Mouse (Mus musculus) right cerebral cortex, postnatal 10 days (tissue): ENCODE measurements around the gene Prdm15.
A peak's percentile ranks its signal among the peaks of the same experiment; 100 is the strongest.

Experiments
- DNase-seq, 2 experiments: peaks; one replicate each; pipeline ENCODE4 v3.0.0; 2021; ENCODE audit warnings: low spot score in 2 of 2

Prdm15 gene

DNA sequence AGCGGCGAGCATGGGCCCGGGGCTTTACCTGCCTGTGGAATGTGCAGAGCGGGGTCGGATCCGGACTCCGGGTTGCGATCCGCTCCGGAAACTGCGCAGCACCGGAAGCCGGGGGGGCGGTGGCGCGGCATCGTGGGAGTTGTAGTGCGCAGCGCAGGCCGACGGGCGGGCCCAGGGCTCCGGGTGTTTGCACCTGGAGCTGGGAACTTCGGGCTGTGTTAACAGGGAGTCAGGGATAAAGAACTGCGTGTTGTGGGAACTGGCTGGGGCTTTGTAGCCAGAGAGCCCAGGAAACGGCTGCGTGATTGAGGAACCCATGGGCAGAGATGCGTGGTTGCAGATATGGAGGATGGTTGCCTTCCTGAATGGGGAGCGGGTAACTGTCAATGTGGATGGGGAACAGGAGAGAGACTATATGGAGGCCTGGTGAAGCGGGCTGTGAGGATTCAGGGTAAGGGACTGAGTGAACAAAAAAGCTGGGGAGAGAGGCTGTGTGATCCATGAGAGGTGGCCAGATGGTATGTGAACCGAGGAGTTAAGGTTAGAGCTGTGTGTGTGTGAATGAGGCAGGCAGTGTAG, at the start of gene Prdm15:
Gene Prdm15 (minus strand): TSS at position 110 of the 579 bp plus-strand sequence.
- peak; percentile 93 to 94 for DNase-seq

- DNase-seq: no peak
These were observed 45.8 kb upstream of the Prdm15 start for GRCm38 (mm10) chr16:97897346-97898024.

- DNase-seq: no peak
These were observed 36.1 kb upstream of the Prdm15 start for GRCm38 (mm10) chr16:97887762-97888161.

GRCm38 (mm10) chr16:97883696-97884095, 32.0 kb upstream of the Prdm15 start:
- DNase-seq: no peak

- DNase-seq: no peak
These were observed 31.2 kb upstream of the Prdm15 start for GRCm38 (mm10) chr16:97882891-97883290.

GRCm38 (mm10) chr16:97879134-97879533, 27.5 kb upstream of the Prdm15 start:
- DNase-seq: peak in 1 of 2 experiments; percentile 61

GRCm38 (mm10) chr16:97877502-97877901, 25.9 kb upstream of the Prdm15 start:
- no peak for DNase-seq

- DNase-seq: no peak
These were observed 23.5 kb upstream of the Prdm15 start for GRCm38 (mm10) chr16:97875101-97875500.

DNA sequence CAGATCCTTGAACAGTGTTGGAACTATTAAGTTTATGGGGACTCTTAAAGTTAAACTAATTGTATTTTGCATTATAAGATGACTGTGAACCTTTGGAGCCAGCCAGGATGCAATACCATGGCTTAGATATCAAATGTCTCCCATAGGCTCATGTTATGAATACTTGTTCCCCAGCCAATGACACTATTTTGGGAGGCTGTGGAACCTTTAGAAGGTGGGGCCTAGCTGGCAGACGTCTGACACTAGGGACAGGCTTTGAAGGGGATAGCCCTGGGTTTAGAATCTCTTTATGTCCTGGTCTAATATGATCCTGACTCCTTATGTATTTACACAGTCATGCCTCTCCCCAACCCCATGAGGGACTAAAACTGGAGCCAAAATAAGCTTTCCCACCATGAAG, 22.7 kb upstream of the Prdm15 start:
- no peak for DNase-seq

DNA sequence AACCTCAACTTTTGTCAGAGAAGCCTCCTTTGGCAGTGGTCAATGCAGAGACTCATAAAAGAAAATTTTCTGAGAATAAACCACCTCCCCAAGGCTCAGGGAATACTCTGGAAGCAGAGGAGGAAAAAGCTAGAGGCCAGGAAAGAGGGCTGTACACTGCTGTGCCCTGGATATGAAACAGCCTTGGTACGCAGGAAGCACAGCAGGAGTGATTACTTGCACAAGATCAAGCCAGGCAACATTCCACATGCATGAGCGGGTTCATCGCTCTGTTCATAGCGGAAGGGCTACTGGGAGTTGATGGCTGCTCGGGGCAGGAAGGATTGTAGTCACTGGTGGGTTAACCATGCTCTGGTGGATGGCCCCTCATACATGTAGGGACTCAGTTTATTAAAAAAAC, 21.0 kb upstream of the Prdm15 start:
- no peak for DNase-seq

DNA sequence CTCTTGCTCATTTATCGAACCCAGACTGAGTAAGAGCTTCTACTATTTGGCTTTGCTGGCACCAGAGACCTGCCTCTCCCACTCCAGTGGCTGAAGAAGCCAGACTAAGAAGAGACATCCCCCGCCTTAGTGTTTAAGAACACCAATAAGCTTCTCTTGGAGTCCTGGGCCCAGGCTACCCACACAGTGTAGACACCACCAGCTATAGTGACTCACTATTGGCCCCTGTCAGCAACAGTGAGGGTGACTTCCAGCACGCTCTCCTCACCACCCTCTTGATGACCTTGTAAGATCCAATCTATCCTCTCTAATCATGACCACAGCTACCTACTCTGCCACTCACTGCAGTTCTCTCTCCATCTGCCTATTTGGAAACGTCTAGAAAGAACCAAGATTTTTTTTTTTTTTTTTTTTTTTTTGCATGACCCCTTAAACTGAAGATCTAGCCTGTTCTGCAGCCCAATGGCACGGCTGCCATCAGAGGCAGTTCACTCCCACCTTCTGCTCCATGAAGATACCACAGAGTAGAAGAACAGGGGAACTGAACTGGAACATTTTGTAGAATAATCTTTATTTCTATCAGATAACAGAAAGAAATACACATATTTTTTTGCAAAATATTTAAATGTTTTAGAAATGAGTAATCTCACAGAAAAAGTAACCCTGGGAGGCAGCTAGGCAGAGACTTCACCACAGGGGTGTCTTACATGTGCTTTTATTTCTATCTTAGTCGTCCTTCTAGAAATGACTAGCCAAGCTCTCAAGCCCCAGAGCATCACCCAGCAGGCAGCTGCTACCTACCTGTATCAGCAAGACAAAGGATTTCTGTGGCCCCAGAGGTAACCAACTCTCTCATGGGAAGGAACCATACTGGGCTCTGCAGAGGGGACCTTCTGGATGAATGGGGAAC, 17.8 kb upstream of the Prdm15 start:
- DNase-seq: no peak

GRCm38 (mm10) chr16:97863932-97864467, 12.3 kb upstream of the Prdm15 start:
- no peak for DNase-seq

DNA sequence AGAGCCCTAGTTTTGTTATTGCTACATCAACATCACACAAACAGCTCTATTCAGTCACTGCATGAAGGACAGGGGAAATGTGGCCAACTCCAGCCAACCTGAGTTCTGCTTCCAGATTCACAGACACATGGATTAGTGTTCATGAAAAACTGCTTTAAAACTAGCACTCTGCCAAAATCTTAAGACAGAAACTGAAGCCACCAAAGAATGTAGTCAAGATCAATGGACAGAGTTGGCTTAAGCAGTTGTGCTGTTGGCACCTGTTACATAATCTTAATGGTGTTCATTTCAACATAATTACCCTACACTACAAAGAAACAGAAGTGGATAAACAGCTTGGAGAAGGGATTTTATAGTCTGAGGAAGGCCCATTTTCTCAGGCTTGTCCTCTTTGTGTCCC, 4.4 kb upstream of the Prdm15 start:
- DNase-seq: no peak

- peak; percentile 90 to 91 for DNase-seq
These were observed 449 bp downstream of the Prdm15 start for GRCm38 (mm10) chr16:97851061-97851740.

- DNase-seq: peak; percentile 79 to 87
These were observed 986 bp downstream of the Prdm15 start for GRCm38 (mm10) chr16:97850667-97851060.

- DNase-seq: no peak
These were observed 2.8 kb downstream of the Prdm15 start for GRCm38 (mm10) chr16:97848832-97849231.

GRCm38 (mm10) chr16:97844967-97845937, 6.4 kb downstream of the Prdm15 start:
- DNase-seq: no peak

DNA sequence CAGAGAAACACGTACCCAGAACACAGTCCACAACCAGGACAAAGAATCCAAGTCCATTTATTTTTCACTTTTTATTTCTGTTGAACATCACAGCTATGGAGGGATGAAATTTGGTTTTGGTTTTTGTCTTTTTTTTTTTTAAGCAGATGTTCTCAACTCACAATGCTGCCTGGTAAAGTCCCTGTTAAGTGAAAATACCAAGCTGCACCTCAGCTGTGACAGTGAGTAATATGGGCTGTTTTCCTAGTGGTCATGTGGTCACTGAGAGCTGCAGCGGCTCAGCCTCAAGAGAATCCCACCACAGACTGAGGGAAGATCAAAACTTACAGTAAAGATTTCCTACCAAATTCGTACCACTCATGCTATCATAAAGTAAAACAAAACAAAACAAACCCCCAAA, 19.5 kb downstream of the Prdm15 start:
- no peak for DNase-seq

DNA sequence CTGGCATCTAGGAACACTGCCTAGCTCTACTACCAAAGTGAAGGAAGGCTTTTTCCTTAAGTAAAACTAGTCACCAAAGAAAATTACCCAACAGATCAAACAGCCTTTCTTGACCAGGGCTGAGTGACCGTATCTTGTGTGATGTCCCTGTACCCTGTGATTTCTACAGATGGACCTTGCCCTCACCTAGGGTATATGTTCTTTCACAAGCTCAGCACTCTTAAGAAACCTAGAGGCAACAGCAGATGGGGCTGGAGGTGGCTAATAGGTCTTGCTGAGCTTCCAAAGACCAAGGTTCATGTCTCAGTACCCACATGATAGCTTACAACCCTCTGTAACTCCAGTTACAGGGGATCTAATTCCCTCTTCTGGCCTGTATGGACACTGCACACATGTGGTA, 23.4 kb downstream of the Prdm15 start:
- DNase-seq: no peak

DNA sequence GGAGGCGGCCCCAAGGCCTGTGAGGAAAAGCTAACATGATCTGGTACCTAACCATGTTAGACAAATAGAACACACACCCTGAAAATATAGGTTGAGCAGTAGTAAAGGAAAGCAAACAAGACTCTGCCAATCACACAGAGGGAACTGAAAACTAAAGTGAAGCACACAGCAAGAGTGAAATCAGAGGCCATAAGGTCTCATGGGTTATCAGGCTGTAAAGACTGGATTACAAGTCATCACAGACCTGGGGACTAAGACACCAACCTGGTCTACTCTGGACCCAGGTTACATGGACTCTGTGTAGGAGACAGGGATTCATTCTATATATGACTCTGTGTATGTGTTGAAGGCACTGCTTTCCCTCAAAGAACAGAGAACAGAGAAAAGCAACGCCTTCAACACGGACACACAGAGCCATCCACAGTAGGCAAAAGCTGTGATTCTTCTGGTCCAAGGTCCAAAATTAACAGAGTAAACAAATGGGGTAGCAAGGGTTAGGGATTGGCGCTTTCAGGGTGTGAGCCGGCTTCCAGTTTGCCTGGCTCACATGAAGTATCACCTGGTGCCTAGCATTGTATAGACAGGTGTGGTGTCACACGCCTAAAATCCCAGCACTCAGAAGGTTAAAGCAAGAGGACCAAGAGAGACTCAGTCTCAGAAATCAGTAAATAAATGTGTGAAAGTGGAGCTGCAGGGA, 28.2 kb downstream of the Prdm15 start:
- no peak for DNase-seq
